Mouse (Mus musculus) MEL (cell line): ENCODE data around the gene Stil.

ENCODE experiments used
- CTCF ChIP-seq, 3 experiments: IDR thresholded peaks in 2 of 3; conservative IDR thresholded peaks in 1 of 3; 2 replicates each; pipeline ENCODE4 v1.5.1; 2011 to 2012; ENCODE audit warnings: low read length in 3 of 3, low read depth in 2 of 3, mild to moderate bottlenecking in 2 of 3, improper control_type of control experiment in 1 of 3, inconsistent platforms in 1 of 3, mixed read lengths in 1 of 3, moderate library complexity in 1 of 3; ENCODE audit not compliant: control insufficient read depth in 1 of 3, insufficient read depth in 1 of 3, poor library complexity in 1 of 3, severe bottlenecking in 1 of 3
- EP300 ChIP-seq, 2 experiments: IDR thresholded peaks; 2 replicates each; pipeline ENCODE4 v1.6.1; 2011; ENCODE audit warnings: improper control_type of control experiment in 2 of 2, low read length in 2 of 2, low read depth in 1 of 2, mild to moderate bottlenecking in 1 of 2
- KAT2A ChIP-seq: conservative IDR thresholded peaks from 2 replicates; pipeline ENCODE4 v1.6.1; 2012; ENCODE audit warnings: low read depth, low read length, improper control_type of control experiment, inconsistent platforms
- MAX ChIP-seq: IDR thresholded peaks from 2 replicates; pipeline ENCODE4 v1.6.1; 2011; ENCODE audit warnings: low read length, improper control_type of control experiment
- MEF2A ChIP-seq: IDR thresholded peaks from 2 replicates; pipeline ENCODE4 v1.6.1; 2014; ENCODE audit warnings: low read depth, mild to moderate bottlenecking, inconsistent platforms, low read length, improper control_type of control experiment; ENCODE audit not compliant: poor library complexity, insufficient replicate concordance, severe bottlenecking; ENCODE audit errors: extremely low read depth
- NELFE ChIP-seq: IDR thresholded peaks from 2 replicates; pipeline ENCODE4 v1.6.1; 2011; ENCODE audit warnings: low read depth, low read length, improper control_type of control experiment
- POLR2A ChIP-seq, 2 experiments: IDR thresholded peaks; 2 replicates each; pipeline ENCODE4 v1.6.1; 2011 to 2012; ENCODE audit warnings: low read length in 2 of 2, mild to moderate bottlenecking in 2 of 2, control low read depth in 1 of 2, improper control_type of control experiment in 1 of 2, low read depth in 1 of 2, moderate library complexity in 1 of 2; ENCODE audit not compliant: control insufficient read depth in 1 of 2, insufficient read depth in 1 of 2, poor library complexity in 1 of 2
- POLR2AphosphoS5 ChIP-seq: IDR thresholded peaks from 2 replicates; pipeline ENCODE4 v1.6.1; 2012; ENCODE audit warnings: low read depth, borderline replicate concordance, mild to moderate bottlenecking, inconsistent platforms, low read length, moderate library complexity, mixed read lengths
- TBP ChIP-seq: IDR thresholded peaks from 2 replicates; pipeline ENCODE4 v1.8.0; 2011; ENCODE audit warnings: low read depth, low read length, improper control_type of control experiment
- TCF12 ChIP-seq: IDR thresholded peaks from 2 replicates; pipeline ENCODE4 v1.6.1; 2014; ENCODE audit warnings: low read depth, mild to moderate bottlenecking, inconsistent platforms, low read length, improper control_type of control experiment, moderate library complexity
- UBTF ChIP-seq: IDR thresholded peaks from 2 replicates; pipeline ENCODE4 v1.6.1; 2012; ENCODE audit warnings: low read depth, mild to moderate bottlenecking, inconsistent platforms, low read length, improper control_type of control experiment, moderate library complexity, borderline replicate concordance; ENCODE audit not compliant: insufficient read depth
- ZNF384 ChIP-seq: IDR thresholded peaks from 2 replicates; pipeline ENCODE4 v1.6.1; 2012; ENCODE audit warnings: low read depth, mild to moderate bottlenecking, inconsistent platforms, low read length, improper control_type of control experiment

- TF ChIP-seq EP300 (IDR thresholded peaks at IDR 0.05; ENCODE audit: low read depth in 1 of 2, low read length in 2 of 2) (0 out of 4 replicates have a peak, but pooled peaks of 1 of the 2 experiments have one; percentile 7), ZNF384 (no peak), UBTF (no peak), MAX (no peak), POLR2A (IDR thresholded peaks at IDR 0.05; ENCODE audit: control insufficient read depth in 1 of 2, insufficient read depth in 1 of 2, low read depth in 1 of 2, low read length in 2 of 2, poor library complexity in 1 of 2) (no peak), CTCF (IDR thresholded peaks at IDR 0.05 in 2 of 3, conservative IDR thresholded peaks at IDR 0.05 in 1 of 3; ENCODE audit: control insufficient read depth in 1 of 3, insufficient read depth in 1 of 3, low read depth in 2 of 3, low read length in 3 of 3, poor library complexity in 1 of 3, severe bottlenecking in 1 of 3) (no peak), POLR2AphosphoS5 (no peak), TCF12 (no peak), TBP (no peak), NELFE (no peak), MEF2A (no peak), KAT2A (no peak)
Measured at GRCm38 (mm10) chr4:114994218-114994617, 5.7 kb upstream of the Stil start.
